Mouse (Mus musculus) brown adipose tissue, adult 24 weeks (tissue): ENCODE data around the gene Bcl2. TPM values are rescaled to one million over a fixed set of nuclear protein-coding genes. Genes with fewer than 3 reads are reported as not detected.

Experiments
- H3K27ac ChIP-seq: fragments of 200-500 bp; replicated peaks from 2 replicates; pipeline ENCODE4 v1.5.1; 2012; ENCODE audit warnings: low read depth, mild to moderate bottlenecking, low read length
- H3K4me1 ChIP-seq: fragments of 200-500 bp; 2 replicates; pipeline ENCODE4 v1.6.1; 2012; ENCODE audit warnings: low read length, mixed read lengths; ENCODE audit not compliant: control insufficient read depth, insufficient read depth, insufficient read length
- H3K4me3 ChIP-seq: fragments of 200-500 bp; 2 replicates; pipeline ENCODE4 v1.5.1; 2012; ENCODE audit warnings: low read depth, mild to moderate bottlenecking, low read length, moderate library complexity; ENCODE audit not compliant: insufficient read depth
- polyA plus RNA-seq: library from polyadenylated mRNA; stranded (reverse); fragments of >200 nt; gene quantifications from 2 replicates; pipeline ENCODE4 v1.2.4, GENCODE M21; 2012; ENCODE audit not compliant: missing spikeins, insufficient read depth, insufficient read length

The Bcl2 gene
- polyA plus RNA-seq, 1 experiment = 1.3 TPM

DNA sequence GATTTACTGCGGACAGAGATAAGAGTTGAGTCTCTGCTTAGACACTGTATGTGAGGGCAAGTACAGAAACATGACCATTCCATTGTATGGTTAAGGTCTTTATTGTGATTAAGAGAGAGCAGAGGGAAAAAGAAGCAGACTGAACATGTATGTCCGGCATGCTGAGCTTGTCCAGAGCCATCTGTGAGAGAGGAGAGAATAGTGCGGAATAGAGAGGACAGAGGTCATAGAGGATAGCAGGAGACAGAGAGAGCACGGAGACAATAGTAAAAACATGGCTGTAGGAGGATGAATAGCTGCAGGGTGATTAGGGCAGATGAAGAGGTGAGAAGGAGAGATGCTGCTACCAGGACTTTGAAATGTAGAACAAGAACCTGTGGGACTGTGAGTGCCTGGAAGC is 110.7 kb downstream of the Bcl2 start:
- Histone ChIP-seq H3K4me1 (peaks cover 8% of the 10 kb centered on the region; the same call in 1 of the 2 replicates), H3K4me3 (no peak overlapping the region), H3K27ac (no peak overlapping the region)

DNA sequence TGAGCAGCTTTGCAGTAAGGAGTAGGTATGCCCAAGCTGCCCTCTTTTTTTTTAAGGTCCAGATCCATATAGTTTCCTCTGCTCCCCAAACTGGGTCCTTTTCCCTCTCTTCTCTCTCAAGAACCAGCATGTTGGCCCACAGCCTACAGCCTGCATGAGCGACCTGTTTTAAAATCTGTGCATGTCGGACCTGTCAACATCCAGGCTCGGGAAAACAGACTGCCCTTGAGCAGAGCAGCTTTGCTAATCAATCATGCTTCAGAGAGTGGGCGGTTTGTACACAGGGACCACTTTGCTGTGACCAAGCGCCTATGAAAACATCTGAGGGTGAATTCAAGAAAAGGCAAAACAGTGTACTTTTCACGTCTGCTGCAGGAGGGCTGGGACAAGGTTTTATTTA is 111.1 kb downstream of the Bcl2 start:
- Histone ChIP-seq H3K4me1 (peaks cover 8% of the 10 kb centered on the region; the same call in 1 of the 2 replicates), H3K27ac (no peak overlapping the region), H3K4me3 (no peak overlapping the region)

DNA sequence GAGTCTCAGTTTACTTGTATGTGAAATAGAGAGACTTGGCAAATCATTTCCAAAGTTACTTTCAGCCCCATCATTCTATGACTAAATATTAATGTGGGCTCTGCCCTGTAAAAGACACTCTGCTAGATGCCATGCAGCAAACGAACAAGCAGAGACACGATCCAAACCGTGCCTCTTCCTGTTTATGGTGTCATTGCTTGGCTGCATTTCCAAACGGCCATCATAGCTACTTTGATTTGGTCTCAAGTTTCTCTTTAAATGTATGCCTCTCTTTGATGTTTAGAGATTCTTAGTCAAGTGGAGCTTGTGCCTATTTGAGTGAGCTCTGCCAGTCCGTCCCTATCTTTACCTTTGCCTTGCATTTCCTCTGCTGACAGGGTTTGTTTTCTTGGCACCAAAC is 111.5 kb downstream of the Bcl2 start:
- no peak overlapping the region for H3K27ac ChIP-seq
- no peak overlapping the region for H3K4me3 ChIP-seq
- peaks cover 8% of the 10 kb centered on the region; the same call in 1 of the 2 replicates for H3K4me1 ChIP-seq

DNA sequence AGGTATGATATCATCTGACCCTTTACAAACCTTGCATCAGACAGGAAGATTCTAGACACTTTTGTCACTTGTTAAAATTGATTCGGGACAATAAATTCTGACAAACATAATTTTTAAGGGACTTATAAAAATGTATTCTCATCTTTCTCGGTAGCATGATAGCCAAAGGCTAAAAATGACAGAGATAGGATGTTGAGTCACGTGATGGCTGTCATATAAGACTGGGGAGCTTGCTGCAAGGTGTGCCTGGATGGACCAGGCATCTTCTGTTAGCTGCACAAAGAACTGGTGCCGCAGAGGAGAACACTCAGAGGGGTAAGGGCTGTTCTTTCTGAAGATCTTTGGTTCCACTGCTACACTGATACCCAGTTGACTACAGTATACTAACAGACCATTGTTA is 112.8 kb downstream of the Bcl2 start:
- Histone ChIP-seq H3K4me3 (no peak overlapping the region), H3K27ac (no peak overlapping the region), H3K4me1 (peaks cover 8% of the 10 kb centered on the region; the same call in 1 of the 2 replicates)

DNA sequence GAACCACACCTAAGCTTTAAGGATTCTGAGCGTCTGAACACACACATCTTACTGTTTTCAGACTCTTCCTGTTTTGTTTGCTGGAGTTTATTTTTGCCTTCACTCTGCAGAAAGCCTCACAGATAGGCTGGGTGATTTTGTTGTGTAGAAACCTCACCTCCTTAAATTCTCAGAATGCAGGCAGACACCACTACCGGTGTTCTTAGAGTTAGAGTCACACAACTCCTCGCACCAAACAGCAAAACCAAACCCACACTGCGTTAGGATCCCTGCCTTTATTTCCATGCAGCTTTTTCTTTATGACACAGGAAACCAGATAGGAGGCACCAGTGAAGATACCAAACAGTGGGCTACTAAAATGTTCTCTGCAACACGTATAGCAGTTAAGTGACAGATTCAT is 113.2 kb downstream of the Bcl2 start:
- Histone ChIP-seq H3K4me3 (no peak overlapping the region), H3K27ac (no peak overlapping the region), H3K4me1 (peaks cover 8% of the 10 kb centered on the region; the same call in 1 of the 2 replicates)

DNA sequence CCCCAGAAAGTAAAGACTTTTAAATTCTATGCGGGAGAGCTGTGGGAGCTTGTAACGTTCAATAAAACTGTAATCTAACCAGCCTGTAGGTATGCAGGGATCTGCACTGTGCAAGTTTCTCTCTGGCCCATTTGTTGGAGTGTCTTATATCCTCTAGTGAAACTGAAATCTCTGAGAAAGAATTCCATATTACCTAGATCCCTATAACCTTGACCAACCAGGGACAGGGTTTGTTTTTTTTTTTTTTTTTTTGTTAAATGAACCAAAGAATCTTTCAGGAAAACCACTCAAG is 115.8 kb downstream of the Bcl2 start:
- Histone ChIP-seq H3K27ac (no peak overlapping the region), H3K4me1 (peaks cover 8% of the 10 kb centered on the region; the same call in 1 of the 2 replicates), H3K4me3 (no peak overlapping the region)

DNA sequence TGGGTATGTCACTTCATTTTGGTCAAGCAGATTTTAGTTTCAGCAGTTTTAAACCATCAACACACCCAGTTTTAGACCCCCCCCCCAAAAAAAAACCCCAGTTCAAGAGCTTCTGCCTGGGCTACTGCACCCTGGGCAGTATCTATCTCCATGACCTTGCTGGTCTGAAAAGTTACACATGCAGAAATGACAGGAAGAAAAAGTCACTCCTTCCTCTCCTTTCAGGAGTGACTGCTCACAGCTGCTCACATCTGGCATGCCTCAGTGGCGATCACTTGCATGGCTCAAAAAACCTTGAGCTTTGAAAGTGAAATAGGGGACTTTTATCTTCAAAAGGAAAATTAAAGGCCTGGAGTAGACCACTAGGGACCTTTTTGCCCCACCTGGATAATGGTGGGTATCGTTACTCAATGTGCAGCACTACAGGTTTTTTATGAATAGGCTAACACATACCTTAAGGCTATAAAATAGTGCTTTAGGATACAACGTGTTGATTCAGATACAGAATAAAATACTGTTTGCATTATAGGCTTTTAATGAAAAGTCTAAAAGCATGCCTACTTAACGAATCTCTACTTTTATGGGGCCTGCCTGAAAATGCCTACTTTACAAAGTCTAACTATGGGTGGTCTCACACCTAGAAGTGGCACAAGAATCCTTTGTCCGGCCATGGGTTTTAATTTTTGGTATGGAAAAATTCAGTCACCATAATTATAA is 116.3 kb downstream of the Bcl2 start:
- Histone ChIP-seq H3K4me3 (no peak overlapping the region), H3K4me1 (peaks cover 4% of the 10 kb centered on the region; the same call in 1 of the 2 replicates), H3K27ac (no peak overlapping the region)

DNA sequence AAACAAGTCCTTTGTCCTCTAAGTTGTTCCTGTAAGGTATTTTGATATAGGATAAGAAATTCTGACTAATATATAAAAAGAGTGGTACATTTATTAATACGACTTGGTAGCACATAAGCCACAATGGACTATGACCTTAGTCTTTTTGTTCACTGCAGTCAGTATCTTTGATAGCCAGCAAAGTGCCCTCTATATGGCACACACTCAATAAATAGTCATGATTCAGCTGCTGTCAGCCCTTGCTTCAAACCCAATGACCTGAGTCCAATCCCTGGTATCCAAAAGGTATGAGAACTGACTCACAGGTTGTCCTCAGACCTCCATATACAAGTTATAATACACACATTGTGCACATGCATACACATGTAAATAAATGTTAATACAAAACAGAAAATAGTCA is 117.7 kb downstream of the Bcl2 start:
- H3K4me3 ChIP-seq = no peak overlapping the region
- no peaks in the 10 kb centered on the region for H3K4me1 ChIP-seq
- no peak overlapping the region for H3K27ac ChIP-seq

DNA sequence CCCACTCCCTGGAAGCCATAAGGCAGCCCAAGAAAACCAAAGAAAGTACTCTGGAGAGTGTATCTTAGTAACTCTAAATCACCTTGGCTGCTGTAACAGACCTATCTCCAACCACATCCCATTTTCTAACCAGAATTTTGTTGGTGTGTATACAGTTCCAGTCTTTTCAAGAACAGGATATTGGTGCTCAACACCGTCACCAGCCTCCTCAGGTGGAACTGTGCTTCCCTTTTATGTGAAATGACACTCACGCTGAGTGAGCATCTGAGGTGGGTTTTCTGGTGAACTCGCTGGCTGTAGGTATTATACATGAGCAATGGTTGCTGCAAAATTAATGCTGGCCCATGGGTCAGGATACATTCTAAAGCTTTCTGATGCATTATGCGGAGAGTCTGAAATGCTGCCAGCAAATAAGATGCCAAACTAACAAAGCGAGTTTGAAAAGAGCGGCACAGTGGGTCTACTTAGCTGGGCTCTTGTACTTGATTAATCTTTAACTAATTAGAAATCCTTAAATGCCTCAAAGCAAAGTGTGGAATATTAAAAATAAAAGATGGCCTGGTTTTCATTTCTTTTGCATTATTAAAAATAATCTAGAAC is 118.7 kb downstream of the Bcl2 start:
- Histone ChIP-seq H3K4me3 (no peak overlapping the region), H3K27ac (no peak overlapping the region), H3K4me1 (no peaks in the 10 kb centered on the region)

DNA sequence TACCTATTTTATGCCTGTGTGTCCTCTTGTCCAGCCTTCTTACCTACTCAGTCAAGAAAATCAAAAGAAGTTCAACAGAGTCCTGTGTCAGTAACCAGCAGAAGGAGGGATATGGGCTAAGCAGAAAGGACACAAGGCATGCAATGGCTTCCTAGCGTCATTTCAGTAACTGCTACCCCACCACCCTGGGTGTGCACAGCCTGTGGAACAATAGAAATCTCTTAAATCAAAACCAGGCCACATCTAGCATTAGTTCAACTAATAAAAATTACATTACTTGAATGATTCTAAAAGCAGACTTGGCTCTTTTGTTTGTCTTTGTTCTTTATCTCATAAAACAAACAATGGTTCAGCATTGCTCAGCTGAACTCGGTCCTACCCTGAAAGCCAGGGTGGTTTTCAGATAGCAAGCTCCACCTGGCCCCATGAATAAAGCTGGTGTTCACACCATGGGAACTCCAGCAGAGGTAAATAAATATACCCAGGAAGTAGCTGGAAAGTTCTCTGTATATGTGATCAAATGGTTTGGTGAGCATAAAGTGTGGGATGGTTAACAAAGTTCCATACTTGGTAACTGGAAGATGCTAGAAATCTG is 122.8 kb downstream of the Bcl2 start:
- no peak overlapping the region for H3K27ac ChIP-seq
- no peaks in the 10 kb centered on the region for H3K4me1 ChIP-seq
- H3K4me3 ChIP-seq = no peak overlapping the region

DNA sequence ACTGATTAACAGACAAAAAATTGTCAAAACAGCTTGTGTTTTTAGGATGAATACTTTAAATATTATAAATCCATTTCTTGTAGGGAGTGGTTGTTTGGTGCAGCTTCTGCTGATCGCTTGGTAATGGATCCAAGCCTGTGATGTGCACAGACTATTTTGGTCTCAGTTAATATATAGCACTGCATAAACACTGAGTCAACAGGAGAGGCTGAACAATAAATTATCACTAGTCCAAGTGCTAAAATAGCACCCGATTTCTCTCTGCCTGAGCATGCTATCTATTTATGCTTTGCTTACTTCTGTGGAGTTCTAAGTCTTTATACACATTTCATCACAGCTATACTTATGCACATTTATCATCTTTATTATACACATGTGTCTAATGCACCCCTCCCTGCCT is 124.9 kb downstream of the Bcl2 start:
- no peak overlapping the region for H3K27ac ChIP-seq
- H3K4me1 ChIP-seq = 0 out of 2 replicates have a peak, but pooled peaks cover 1% of the 10 kb centered on the region
- H3K4me3 ChIP-seq = no peak overlapping the region

DNA sequence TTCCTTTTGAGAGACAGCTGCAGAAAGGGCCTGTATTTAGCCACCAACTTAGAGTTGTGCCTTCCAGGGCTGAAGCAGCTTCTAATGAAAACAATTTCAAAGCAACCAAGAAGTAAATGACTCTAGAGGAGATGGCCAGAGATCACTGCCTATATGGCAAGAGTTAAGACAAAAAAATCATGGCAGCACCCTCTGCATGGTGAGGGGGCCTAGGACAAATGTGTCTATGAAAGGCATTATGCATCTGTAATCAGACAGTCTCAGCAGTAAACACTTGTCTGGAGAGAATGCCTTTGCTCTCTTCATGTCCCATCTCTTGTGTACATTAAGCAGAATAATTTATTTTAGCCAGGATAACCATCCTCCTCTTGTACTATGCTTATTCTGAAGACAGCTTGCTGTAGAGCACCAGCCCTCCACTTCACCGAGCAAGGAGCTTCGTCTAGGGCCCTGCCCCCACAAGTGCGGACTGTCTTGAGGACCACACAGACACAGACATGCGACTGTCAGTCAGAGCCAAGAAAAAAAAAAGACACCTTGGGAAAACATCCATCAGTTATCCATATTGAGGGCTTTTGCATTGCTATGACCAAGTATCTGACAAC is 126.1 kb downstream of the Bcl2 start:
- H3K27ac ChIP-seq = no peak overlapping the region
- no peak overlapping the region for H3K4me3 ChIP-seq
- peaks cover 5% of the 10 kb centered on the region; the same call in 1 of the 2 replicates for H3K4me1 ChIP-seq

DNA sequence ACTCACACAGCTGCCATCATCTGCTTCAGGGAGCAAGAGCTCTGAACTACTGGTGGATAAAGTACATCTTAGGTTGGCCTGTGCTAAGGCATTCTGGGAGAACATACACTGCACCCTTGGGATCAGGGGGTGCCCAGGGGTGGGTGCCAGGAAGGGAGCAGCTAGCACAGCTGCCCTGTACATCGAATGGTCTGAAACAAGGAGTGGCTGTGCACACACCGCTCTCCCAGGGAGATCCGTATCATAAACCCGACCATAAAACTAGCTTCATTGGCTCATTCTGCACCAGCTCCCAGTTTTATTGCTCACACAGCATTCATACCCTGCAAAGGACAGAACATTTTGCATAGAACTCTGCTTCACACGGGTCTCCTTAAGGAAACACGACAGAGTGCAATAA is 127.3 kb downstream of the Bcl2 start:
- H3K4me1 ChIP-seq = peaks cover 5% of the 10 kb centered on the region; the same call in 1 of the 2 replicates
- H3K27ac ChIP-seq = no peak overlapping the region
- H3K4me3 ChIP-seq = no peak overlapping the region

DNA sequence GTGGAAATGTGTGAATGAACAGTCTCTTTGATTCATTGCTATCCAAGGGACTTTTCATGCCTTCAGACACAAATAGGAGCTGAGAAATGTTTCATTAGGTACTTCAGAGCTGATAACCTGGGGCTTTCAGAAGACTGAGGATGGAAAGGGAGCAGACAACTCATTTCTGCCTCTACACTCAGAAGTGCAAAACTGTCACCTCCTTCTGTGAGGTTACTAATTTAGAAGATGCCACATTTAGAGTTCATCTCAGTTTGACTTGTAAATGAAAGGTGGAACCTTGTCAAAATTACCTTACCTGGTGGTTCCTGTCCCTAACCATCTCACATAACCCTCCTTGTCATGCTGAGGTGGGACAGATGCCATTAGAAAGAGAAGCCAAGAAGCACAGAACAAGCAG is 128.7 kb downstream of the Bcl2 start:
- Histone ChIP-seq H3K27ac (no peak overlapping the region), H3K4me3 (no peak overlapping the region), H3K4me1 (peaks cover 5% of the 10 kb centered on the region; the same call in 1 of the 2 replicates)

DNA sequence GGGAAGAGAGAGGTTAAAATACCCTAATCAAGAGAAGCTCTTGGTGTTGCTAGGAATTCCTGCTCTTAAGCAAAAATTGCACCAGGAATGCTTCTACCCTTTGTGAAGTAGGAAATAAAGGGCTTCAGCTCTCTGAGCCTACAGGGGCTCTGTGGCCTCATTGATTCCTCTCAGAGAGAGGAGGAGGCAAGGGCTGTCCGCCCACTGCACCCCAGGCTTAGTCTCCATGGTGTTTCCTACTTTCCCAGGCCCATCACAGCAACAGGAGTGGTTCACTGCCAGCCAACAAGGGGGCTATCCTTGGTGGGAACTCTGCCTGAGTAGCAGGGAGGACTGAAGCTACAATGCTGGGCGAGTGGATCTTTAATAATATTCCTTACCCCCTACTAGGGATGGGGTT is 129.2 kb downstream of the Bcl2 start:
- no peak overlapping the region for H3K27ac ChIP-seq
- H3K4me1 ChIP-seq = peaks cover 5% of the 10 kb centered on the region; the same call in 1 of the 2 replicates
- no peak overlapping the region for H3K4me3 ChIP-seq
